Mouse (Mus musculus): ENCODE measurements around the gene Tubgcp6. TPM values are rescaled to one million over a fixed set of nuclear protein-coding genes. Genes with fewer than 3 reads are reported as not detected.

The Tubgcp6 gene
- polyA plus RNA-seq, 1 experiment = 77.4 TPM

- Histone ChIP-seq H3K27me3 (ENCODE audit: control insufficient read depth, insufficient read depth, low read length) (no peaks in the 10 kb centered on the region), H3K4me1 (ENCODE audit: control insufficient read depth, insufficient read depth, low read length) (peaks cover 79% of the 10 kb centered on the region), H3K27ac (ENCODE audit: insufficient read depth, low read length) (peak overlapping the region; percentile 91), H3K4me3 (replicated peaks; ENCODE audit: insufficient read depth, low read depth, low read length) (no peak overlapping the region)
- DNase-seq = no peak
- TF ChIP-seq POLR2A (IDR thresholded peaks at IDR 0.05; ENCODE audit: borderline replicate concordance, insufficient read depth, low read length) (no peak), CTCF (IDR thresholded peaks at IDR 0.05; ENCODE audit: borderline replicate concordance, insufficient read depth, low read depth, low read length) (no peak)
- 58% methylated on average over 12 of the region's 12 CpGs for WGBS
Measured at GRCm38 (mm10) chr15:89100823-89101222, 22.1 kb downstream of the Tubgcp6 start.

- no peaks in the 10 kb centered on the region for H3K27me3 ChIP-seq (ENCODE audit: control insufficient read depth, insufficient read depth, low read length)
- H3K4me1 ChIP-seq (ENCODE audit: control insufficient read depth, insufficient read depth, low read length) = peaks cover 64% of the 10 kb centered on the region
- H3K4me3 ChIP-seq (replicated peaks; ENCODE audit: insufficient read depth, low read depth, low read length) = no peak overlapping the region
- WGBS = 8% methylated on average over 7 of the region's 7 CpGs
- peak overlapping the region; percentile 12 for H3K27ac ChIP-seq (ENCODE audit: insufficient read depth, low read length)
- TF ChIP-seq POLR2A (IDR thresholded peaks at IDR 0.05; ENCODE audit: borderline replicate concordance, insufficient read depth, low read length) (no peak; the same call in 1 of the 2 replicates), CTCF (IDR thresholded peaks at IDR 0.05; ENCODE audit: borderline replicate concordance, insufficient read depth, low read depth, low read length) (no peak)
- DNase-seq = peak; percentile 72 to 88
Measured at GRCm38 (mm10) chr15:89098616-89099015, 24.3 kb downstream of the Tubgcp6 start.

- TF ChIP-seq POLR2A (IDR thresholded peaks at IDR 0.05; ENCODE audit: borderline replicate concordance, insufficient read depth, low read length) (no peak), CTCF (IDR thresholded peaks at IDR 0.05; ENCODE audit: borderline replicate concordance, insufficient read depth, low read depth, low read length) (no peak)
- Histone ChIP-seq H3K4me3 (replicated peaks; ENCODE audit: insufficient read depth, low read depth, low read length) (no peak overlapping the region), H3K4me1 (ENCODE audit: control insufficient read depth, insufficient read depth, low read length) (peaks cover 59% of the 10 kb centered on the region), H3K27ac (ENCODE audit: insufficient read depth, low read length) (peak overlapping the region; percentile 64), H3K27me3 (ENCODE audit: control insufficient read depth, insufficient read depth, low read length) (no peaks in the 10 kb centered on the region)
- WGBS = 47% methylated on average over 5 of the region's 5 CpGs
- no peak for DNase-seq
Measured at GRCm38 (mm10) chr15:89097450-89097849, 25.5 kb downstream of the Tubgcp6 start.

- H3K4me1 ChIP-seq (ENCODE audit: control insufficient read depth, insufficient read depth, low read length) = peaks cover 15% of the 10 kb centered on the region
- H3K27me3 ChIP-seq (ENCODE audit: control insufficient read depth, insufficient read depth, low read length) = no peaks in the 10 kb centered on the region
- TF ChIP-seq CTCF (IDR thresholded peaks at IDR 0.05; ENCODE audit: borderline replicate concordance, insufficient read depth, low read depth, low read length) (no peak), POLR2A (IDR thresholded peaks at IDR 0.05; ENCODE audit: borderline replicate concordance, insufficient read depth, low read length) (no peak)
- no peak overlapping the region for H3K4me3 ChIP-seq (replicated peaks; ENCODE audit: insufficient read depth, low read depth, low read length)
- 61% methylated on average over 5 of the region's 5 CpGs for WGBS
- H3K27ac ChIP-seq (ENCODE audit: insufficient read depth, low read length) = no peak overlapping the region
- DNase-seq = no peak
Measured at GRCm38 (mm10) chr15:89092181-89092580, 30.7 kb downstream of the Tubgcp6 start.

GRCm38 (mm10) chr15:89090662-89091061 lies 32.2 kb downstream of the Tubgcp6 start:
- Histone ChIP-seq H3K4me3 (replicated peaks; ENCODE audit: insufficient read depth, low read depth, low read length) (no peak overlapping the region), H3K27ac (ENCODE audit: insufficient read depth, low read length) (no peak overlapping the region), H3K4me1 (ENCODE audit: control insufficient read depth, insufficient read depth, low read length) (peaks cover 12% of the 10 kb centered on the region), H3K27me3 (ENCODE audit: control insufficient read depth, insufficient read depth, low read length) (no peaks in the 10 kb centered on the region)
- WGBS = 56% methylated on average over 4 of the region's 4 CpGs
- no peak for DNase-seq
- TF ChIP-seq POLR2A (IDR thresholded peaks at IDR 0.05; ENCODE audit: borderline replicate concordance, insufficient read depth, low read length) (no peak), CTCF (IDR thresholded peaks at IDR 0.05; ENCODE audit: borderline replicate concordance, insufficient read depth, low read depth, low read length) (no peak)

- under 1% methylated on average over 68 of the region's 68 CpGs for WGBS
- TF ChIP-seq CTCF (IDR thresholded peaks at IDR 0.05; ENCODE audit: borderline replicate concordance, insufficient read depth, low read depth, low read length) = no peak
- TF ChIP-seq POLR2A (IDR thresholded peaks at IDR 0.05; ENCODE audit: borderline replicate concordance, insufficient read depth, low read length) = no peak
- DNase-seq = peak in 1 of 2 experiments; percentile 72
- Histone ChIP-seq H3K4me3 (replicated peaks; ENCODE audit: insufficient read depth, low read depth, low read length) (peak overlapping the region; percentile 88), H3K27me3 (ENCODE audit: control insufficient read depth, insufficient read depth, low read length) (no peaks in the 10 kb centered on the region), H3K27ac (ENCODE audit: insufficient read depth, low read length) (peak overlapping the region; percentile 89), H3K4me1 (ENCODE audit: control insufficient read depth, insufficient read depth, low read length) (peaks cover 18% of the 10 kb centered on the region)
Measured at GRCm38 (mm10) chr15:89089248-89090051, 33.5 kb downstream of the Tubgcp6 start.

- TF ChIP-seq CTCF (IDR thresholded peaks at IDR 0.05; ENCODE audit: borderline replicate concordance, insufficient read depth, low read depth, low read length) (no peak), POLR2A (IDR thresholded peaks at IDR 0.05; ENCODE audit: borderline replicate concordance, insufficient read depth, low read length) (peak; percentile 79)
- peak; percentile 94 to 95 for DNase-seq
- 2% methylated on average over 38 of the region's 38 CpGs for WGBS
- peak within 1 kb of the TSS; percentile 89 for H3K27ac ChIP-seq (ENCODE audit: insufficient read depth, low read length)
- peaks cover 19% of the 10 kb centered on the region for H3K4me1 ChIP-seq (ENCODE audit: control insufficient read depth, insufficient read depth, low read length)
- H3K27me3 ChIP-seq (ENCODE audit: control insufficient read depth, insufficient read depth, low read length) = no peaks in the 10 kb centered on the region
- H3K4me3 ChIP-seq (replicated peaks; ENCODE audit: insufficient read depth, low read depth, low read length) = peak within 1 kb of the TSS; percentile 88
Measured at GRCm38 (mm10) chr15:89088607-89089247, 34.2 kb downstream of the Tubgcp6 start, which contains the start of gene Selenoo. TSS of gene Selenoo (plus strand) at chr15:89089084.

All from cerebellum, adult 2 months (tissue).